Mouse (Mus musculus) kidney, embryonic 16.5 days (tissue): ENCODE results near the gene Ass1. TPM values are rescaled to one million over a fixed set of nuclear protein-coding genes. Genes with fewer than 3 reads are reported as not detected.
"Not testable (repeated sequence)": the region's sequence is repeated elsewhere in the genome, so short reads cannot be mapped to it uniquely, and the experiment has no call there.

ENCODE experiments used
- ATAC-seq: fragments of 200-750 bp; cut with Nextera tagmentation; 2 replicates; pipeline ENCODE4 v1.8.0; 2017; ENCODE audit warnings: moderate TSS enrichment; ENCODE audit not compliant: low FRiP score, low TSS enrichment
- H3K27ac ChIP-seq: fragments of 300-500 bp; sonication (generic); 2 replicates; pipeline ENCODE4 v1.5.1; 2014; ENCODE audit warnings: low read length
- H3K27me3 ChIP-seq: fragments of 300-500 bp; sonication (generic); 2 replicates; pipeline ENCODE4 v1.6.1; 2014; ENCODE audit warnings: low read length, control low read depth, mixed read lengths; ENCODE audit not compliant: insufficient read depth
- H3K36me3 ChIP-seq: fragments of 300-500 bp; sonication (generic); 2 replicates; pipeline ENCODE4 v1.6.1; 2014; ENCODE audit warnings: low read length, control low read depth, mixed read lengths; ENCODE audit not compliant: insufficient read depth
- H3K4me1 ChIP-seq: fragments of 300-500 bp; sonication (generic); 2 replicates; pipeline ENCODE4 v1.6.1; 2014; ENCODE audit warnings: low read length, control low read depth, mixed read lengths; ENCODE audit not compliant: insufficient read depth
- H3K4me2 ChIP-seq: fragments of 300-500 bp; sonication (generic); replicated peaks from 2 replicates; pipeline ENCODE4 v1.6.1; 2014; ENCODE audit warnings: low read depth, low read length
- H3K4me3 ChIP-seq: fragments of 300-500 bp; sonication (generic); 2 replicates; pipeline ENCODE4 v1.5.1; 2014; ENCODE audit warnings: mild to moderate bottlenecking, low read length
- H3K9ac ChIP-seq: fragments of 300-500 bp; sonication (generic); replicated peaks from 2 replicates; pipeline ENCODE4 v1.6.1; 2014; ENCODE audit warnings: low read length
- H3K9me3 ChIP-seq: fragments of 300-500 bp; sonication (generic); 2 replicates; pipeline ENCODE4 v1.6.1; 2016; ENCODE audit warnings: low read length, control low read depth
- WGBS: fragments of 180-500 bp; shearing (Covaris S2); extraction: QIAGEN DNeasy Blood & Tissue Kit; methylation state at CpG from one replicate; pipeline ENCODE4 v1.1.7; 2014; 5-methylcytosine and 5-hydroxymethylcytosine counted together
- polyA plus RNA-seq: library from polyadenylated mRNA; unstranded; fragments of >200 nt; fragmentation: Nextera tagmentation; extraction: Ambion mirVana; gene quantifications from 2 replicates; pipeline ENCODE4 v1.2.1, GENCODE M21; 2015

The Ass1 gene
- polyA plus RNA-seq, 1 experiment from 2014 or later = 164 TPM

- H3K36me3 ChIP-seq = no peaks in the 10 kb centered on the region
- H3K4me2 ChIP-seq = no peak overlapping the region
- no peak for ATAC-seq
- H3K27ac ChIP-seq = no peak overlapping the region
- no peak overlapping the region for H3K9ac ChIP-seq
- no peaks in the 10 kb centered on the region for H3K27me3 ChIP-seq
- 84% methylated on average over 5 of the region's 5 CpGs for WGBS
- no peaks in the 10 kb centered on the region for H3K9me3 ChIP-seq
- no peak overlapping the region for H3K4me3 ChIP-seq
- H3K4me1 ChIP-seq = no peaks in the 10 kb centered on the region
Observed at GRCm38 (mm10) chr2:31541581-31541980, 71.6 kb downstream of the Ass1 start.

- WGBS = 35% methylated on average over 11 of the region's 11 CpGs
- Histone ChIP-seq H3K27me3 (no peaks in the 10 kb centered on the region), H3K36me3 (no peaks in the 10 kb centered on the region), H3K4me2 (no peak overlapping the region), H3K4me3 (no peak overlapping the region), H3K4me1 (no peaks in the 10 kb centered on the region), H3K9ac (0 out of 2 replicates have a peak overlapping the region, but pooled peaks have one; percentile 9), H3K9me3 (no peaks in the 10 kb centered on the region), H3K27ac (no peak overlapping the region)
- no peak for ATAC-seq
Observed at GRCm38 (mm10) chr2:31547726-31548125, 77.7 kb downstream of the Ass1 start.

GRCm38 (mm10) chr2:31550503-31550902 is 80.5 kb downstream of the Ass1 start:
- Histone ChIP-seq H3K36me3 (no peaks in the 10 kb centered on the region), H3K27me3 (no peaks in the 10 kb centered on the region), H3K27ac (no peak overlapping the region), H3K4me1 (no peaks in the 10 kb centered on the region), H3K9ac (no peak overlapping the region), H3K9me3 (peaks cover 5% of the 10 kb centered on the region; the same call in 1 of the 2 replicates), H3K4me2 (no peak overlapping the region), H3K4me3 (no peak overlapping the region)
- ATAC-seq = no peak
- 83% methylated on average over 3 of the region's 3 CpGs for WGBS

GRCm38 (mm10) chr2:31551351-31551750 is 81.3 kb downstream of the Ass1 start:
- not testable (repeated sequence) for H3K4me1 ChIP-seq, H3K4me2 ChIP-seq, H3K36me3 ChIP-seq, H3K27ac ChIP-seq, H3K4me3 ChIP-seq, H3K9ac ChIP-seq, H3K9me3 ChIP-seq, ATAC-seq, H3K27me3 ChIP-seq
- WGBS = 94% methylated on average over 2 of the region's 3 CpGs

GRCm38 (mm10) chr2:31551971-31552370 is 82.0 kb downstream of the Ass1 start:
- WGBS = 83% methylated on average over 10 of the region's 10 CpGs
- H3K27me3 ChIP-seq = no peaks in the 10 kb centered on the region
- H3K27ac ChIP-seq = no peak overlapping the region
- H3K4me1 ChIP-seq = no peaks in the 10 kb centered on the region
- peaks cover 5% of the 10 kb centered on the region; the same call in 1 of the 2 replicates for H3K9me3 ChIP-seq
- no peaks in the 10 kb centered on the region for H3K36me3 ChIP-seq
- no peak overlapping the region for H3K9ac ChIP-seq
- ATAC-seq = no peak
- no peak overlapping the region for H3K4me3 ChIP-seq
- H3K4me2 ChIP-seq = no peak overlapping the region

- no peak overlapping the region for H3K4me3 ChIP-seq
- no peak overlapping the region for H3K27ac ChIP-seq
- H3K9me3 ChIP-seq = peaks cover 5% of the 10 kb centered on the region; the same call in 1 of the 2 replicates
- 83% methylated on average over 5 of the region's 5 CpGs for WGBS
- no peak overlapping the region for H3K9ac ChIP-seq
- ATAC-seq = no peak
- H3K4me1 ChIP-seq = no peaks in the 10 kb centered on the region
- H3K36me3 ChIP-seq = no peaks in the 10 kb centered on the region
- H3K27me3 ChIP-seq = no peaks in the 10 kb centered on the region
- H3K4me2 ChIP-seq = no peak overlapping the region
Observed at GRCm38 (mm10) chr2:31554619-31555018, 84.6 kb downstream of the Ass1 start.

Other genes starting within 250 kb of the Ass1 start
- 37.9 and 41.5 TPM in 2 replicates for gene Ncs1, start 224.4 kb upstream of the Ass1 start, polyA plus RNA-seq
- 0.24 and 0.34 TPM in 2 replicates for gene Hmcn2, start 155.8 kb upstream of the Ass1 start, polyA plus RNA-seq
- 80.9 and 84.9 TPM in 2 replicates for gene Fubp3, start 102.4 kb downstream of the Ass1 start, polyA plus RNA-seq
- not detected in 2 replicates for gene Prdm12, start 169.8 kb downstream of the Ass1 start, polyA plus RNA-seq
- gene Exosc2, start 200.5 kb downstream of the Ass1 start, polyA plus RNA-seq = 75.1 and 79.7 TPM in 2 replicates
- 43.7 and 48.0 TPM in 2 replicates for gene Abl1, start 218.2 kb downstream of the Ass1 start, polyA plus RNA-seq